Mouse (Mus musculus) G1E (cell line): Measurements from ENCODE around the gene Adora3.

Source experiments
- CTCF ChIP-seq: IDR thresholded peaks from 2 replicates; pipeline ENCODE4 v1.5.1; 2012; ENCODE audit warnings: low read depth, low read length, inconsistent platforms, mixed read lengths
- TAL1 ChIP-seq: conservative IDR thresholded peaks from 2 replicates; pipeline ENCODE4 v1.6.1; 2012; ENCODE audit warnings: low read depth, low read length, inconsistent platforms, mixed read lengths

DNA sequence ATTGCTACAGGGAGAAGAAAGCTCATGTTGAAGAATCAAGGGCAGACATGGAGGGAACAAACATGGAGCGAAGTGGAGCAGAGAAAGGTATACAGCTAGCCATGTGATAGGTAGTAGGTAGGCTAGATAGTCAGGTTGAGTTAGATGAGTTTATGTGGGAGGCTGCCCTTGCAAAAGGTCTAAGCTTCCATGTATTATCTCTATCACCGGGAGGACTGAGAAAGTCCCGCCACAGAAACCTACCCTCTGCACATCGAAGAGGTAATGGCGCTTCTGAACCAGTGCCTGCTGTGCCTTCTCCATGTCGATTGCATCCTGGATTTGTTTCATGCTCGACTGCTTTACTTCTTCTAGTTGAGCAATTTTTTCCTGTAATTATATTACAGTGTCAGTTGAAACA is 80.7 kb downstream of the Adora3 start:
- TF ChIP-seq CTCF: no peak
- TF ChIP-seq TAL1: no peak
